Mouse (Mus musculus): ENCODE data around the gene Slc38a7. TPM values are rescaled to one million over a fixed set of nuclear protein-coding genes. Genes with fewer than 3 reads are reported as not detected.
"Not testable (repeated sequence)": the region's sequence is repeated elsewhere in the genome, so short reads cannot be mapped to it uniquely, and the experiment has no call there.

Slc38a7 gene
- total RNA-seq (2021), result 10 to 100 TPM; 24.4 to 28.7 TPM
- long read RNA-seq, experiment 1, transcript Slc38a7-204 (12 exons, 3,315 nt), result major isoform, 22 of 39 reads
- long read RNA-seq, experiment 1, partial matches to known transcripts, result 10 of 39 reads
- long read RNA-seq, experiment 1, other reads (novel, unspliced or antisense), result 6 of 39 reads
- long read RNA-seq, experiment 2, transcript Slc38a7-204 (12 exons, 3,315 nt), result major isoform, 20 of 35 reads
- long read RNA-seq, experiment 2, partial matches to known transcripts, result 9 of 35 reads
- long read RNA-seq, experiment 2, other reads (novel, unspliced or antisense), result 6 of 35 reads

DNA sequence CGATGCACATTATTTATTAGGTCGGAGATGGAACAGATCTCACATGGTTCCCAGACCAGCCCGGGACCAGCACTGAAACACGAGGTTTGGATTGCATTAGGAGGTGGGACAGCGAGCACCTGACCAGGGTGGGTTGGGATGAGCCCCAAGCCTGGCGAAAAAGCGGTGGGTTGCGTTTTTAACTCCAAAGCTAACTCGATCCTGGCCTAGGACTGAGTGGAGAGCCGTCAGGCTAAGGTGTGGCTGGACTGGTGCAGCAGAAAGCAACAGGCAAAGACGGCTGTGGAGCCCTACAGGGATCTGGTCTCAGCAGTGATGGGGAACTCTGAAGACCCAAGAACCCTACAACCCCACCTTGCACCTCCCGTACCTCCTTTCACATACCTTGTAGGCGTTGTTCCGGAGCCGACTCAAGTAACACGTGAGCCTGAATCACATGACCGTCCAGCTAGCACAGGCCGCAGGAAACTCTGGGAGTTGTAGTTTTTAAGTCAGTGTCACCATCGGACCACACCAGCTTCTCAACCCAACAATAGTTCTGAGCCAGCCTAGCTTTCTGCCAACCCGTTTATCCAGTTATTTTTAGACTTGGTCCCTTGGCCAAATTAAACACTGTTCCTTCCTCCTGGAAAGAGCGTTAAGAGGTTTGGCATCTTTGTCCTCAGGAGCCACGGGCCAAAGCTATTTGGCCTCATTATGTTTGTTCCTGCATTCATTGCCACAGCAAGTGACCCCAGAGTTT lies at the start of gene Slc38a7:
Slc38a7 (minus strand) TSS at position 438 of the 742 bp plus-strand sequence.
- peak; percentile 77 to 83 for DNase-seq (ENCODE audit: low spot score in 2 of 2)

- no peak for DNase-seq (ENCODE audit: low spot score in 2 of 2)
These were observed 48.5 kb upstream of the Slc38a7 start for GRCm38 (mm10) chr8:95901864-95902263.

- no peak for DNase-seq (ENCODE audit: low spot score in 2 of 2)
These were observed 40.4 kb upstream of the Slc38a7 start for GRCm38 (mm10) chr8:95893701-95894100.

- DNase-seq (ENCODE audit: low spot score in 2 of 2), result peak; percentile 90 to 92
These were observed 35.2 kb upstream of the Slc38a7 start, which contains the start of gene Got2 for GRCm38 (mm10) chr8:95888285-95889136. Got2 (minus strand) TSS chr8:95888547.

DNA sequence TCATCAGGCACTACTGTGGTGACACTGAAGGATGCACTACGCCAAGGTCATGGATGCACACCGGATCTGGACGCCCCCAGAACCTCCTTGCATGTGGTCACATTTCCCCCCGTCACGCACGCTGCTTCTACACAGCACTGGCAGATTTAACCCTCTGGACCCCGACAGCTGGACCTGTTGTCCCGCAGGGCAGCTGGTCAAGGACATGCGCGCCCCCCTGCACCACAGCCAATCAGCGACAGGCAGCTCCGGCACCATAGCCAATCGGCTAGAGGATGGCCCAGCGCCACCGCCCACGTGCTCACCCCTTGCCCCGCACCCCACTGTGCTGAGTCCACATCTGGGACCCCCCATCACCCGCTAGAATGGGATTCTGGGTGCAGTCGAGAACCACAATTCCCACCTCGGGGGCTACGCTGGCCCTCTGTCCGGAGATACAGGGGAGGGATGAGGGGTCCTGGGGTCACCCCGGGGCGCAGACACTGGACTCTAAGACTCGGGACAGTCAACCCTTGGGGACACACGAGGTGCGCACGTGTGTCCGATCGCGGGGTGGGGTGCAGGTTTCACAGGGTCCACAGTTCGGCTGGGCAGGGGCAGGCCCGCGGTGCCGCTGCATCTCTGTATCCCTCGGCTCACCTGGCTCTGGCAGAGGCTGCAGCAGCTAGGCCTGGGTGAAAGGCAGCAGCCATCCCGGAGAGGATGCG lies 34.4 kb upstream of the Slc38a7 start:
- peak; percentile 83 to 88 for DNase-seq (ENCODE audit: low spot score in 2 of 2)

- peak; percentile 29 to 48 for DNase-seq (ENCODE audit: low spot score in 2 of 2)
These were observed 33.6 kb upstream of the Slc38a7 start for GRCm38 (mm10) chr8:95886647-95887577.

GRCm38 (mm10) chr8:95885966-95886365 lies 32.6 kb upstream of the Slc38a7 start:
- DNase-seq (ENCODE audit: low spot score in 2 of 2), result no peak

GRCm38 (mm10) chr8:95885271-95885841 lies 32.0 kb upstream of the Slc38a7 start:
- DNase-seq (ENCODE audit: low spot score in 2 of 2), result no peak

DNA sequence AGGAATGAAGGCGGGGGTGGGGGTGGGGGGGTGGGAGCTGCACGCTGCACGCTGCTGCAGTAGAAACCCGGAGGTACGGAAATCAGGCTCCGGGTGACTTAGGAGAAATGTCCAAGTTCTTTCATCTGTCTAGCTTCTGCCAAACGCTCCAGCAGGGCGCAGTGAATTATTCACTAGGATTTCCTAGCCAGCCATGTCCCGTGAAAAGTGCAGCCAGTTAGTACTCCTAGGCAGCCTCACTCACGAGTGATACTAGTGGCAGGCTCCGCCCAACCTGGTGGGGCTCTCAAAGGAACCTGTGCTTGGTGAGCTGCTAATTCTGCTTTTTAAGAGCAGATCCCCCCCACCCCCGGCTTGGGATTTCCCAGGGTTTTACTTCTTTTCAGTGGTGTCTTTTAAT lies 31.2 kb upstream of the Slc38a7 start:
- DNase-seq (ENCODE audit: low spot score in 2 of 2), result no peak

DNA sequence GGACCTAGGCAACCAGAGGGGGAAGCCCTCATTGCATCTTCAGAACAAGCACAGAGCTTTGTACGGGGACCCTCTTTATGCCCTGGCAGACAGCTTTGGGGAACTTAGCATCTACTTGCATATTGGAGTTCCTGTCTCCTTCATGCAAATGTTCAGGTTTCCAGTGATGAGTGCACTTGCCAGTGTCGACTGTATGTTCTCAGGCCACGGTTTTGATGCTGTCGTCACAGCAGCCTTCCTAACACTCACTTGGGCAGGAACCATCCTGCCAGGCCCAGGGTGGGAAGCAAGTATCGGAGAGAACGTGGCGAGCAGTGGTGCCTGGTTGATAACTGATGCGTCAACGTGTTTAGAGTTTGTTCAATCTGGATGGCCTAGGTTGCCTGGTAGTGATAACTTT lies 28.9 kb upstream of the Slc38a7 start:
- no peak for DNase-seq (ENCODE audit: low spot score in 2 of 2)

DNA sequence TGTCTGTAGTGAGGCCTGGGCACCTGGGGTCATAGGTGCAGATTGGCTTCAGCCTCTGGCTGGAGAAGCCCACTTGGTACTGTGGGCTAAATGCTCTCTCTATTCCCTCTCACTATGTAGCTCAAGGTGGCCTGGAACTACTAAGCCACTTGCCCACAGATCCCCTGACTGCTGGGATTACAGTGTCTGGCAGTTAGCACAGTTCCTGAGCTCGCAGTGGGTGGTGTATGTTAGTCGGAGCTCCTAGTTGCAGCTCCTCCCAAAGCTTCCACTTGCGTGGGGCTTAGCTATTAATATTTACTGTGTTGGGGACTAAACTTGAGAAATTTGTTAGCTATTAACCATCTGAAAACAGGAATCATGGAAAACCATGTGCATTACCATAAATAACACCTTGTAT lies 28.2 kb upstream of the Slc38a7 start:
- peak in 1 of 2 experiments; percentile 16 for DNase-seq (ENCODE audit: low spot score in 2 of 2)

- DNase-seq (ENCODE audit: low spot score in 2 of 2), result no peak
These were observed 26.5 kb upstream of the Slc38a7 start for GRCm38 (mm10) chr8:95879823-95880222.

- peak; percentile 17 to 18 for DNase-seq (ENCODE audit: low spot score in 2 of 2)
These were observed 25.0 kb upstream of the Slc38a7 start for GRCm38 (mm10) chr8:95878176-95878962.

DNA sequence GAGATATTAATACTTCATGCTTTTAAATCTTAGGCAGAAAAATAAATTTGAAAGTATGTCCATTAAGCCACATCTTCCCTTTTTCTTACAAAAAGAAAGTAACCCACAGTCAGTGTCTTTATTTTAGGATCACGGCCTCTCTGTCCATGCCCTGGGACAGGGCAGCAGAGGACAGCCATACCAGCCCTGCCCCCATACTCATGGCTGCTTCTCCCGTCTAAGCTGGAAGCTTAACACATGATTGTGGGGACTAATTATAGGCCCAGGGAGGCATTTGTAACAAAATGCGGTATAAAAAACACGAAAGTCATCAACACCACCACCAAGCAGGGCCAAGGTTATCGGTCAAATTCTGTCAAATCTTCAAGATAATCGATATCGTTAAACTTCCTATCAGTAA lies 21.9 kb upstream of the Slc38a7 start:
- DNase-seq (ENCODE audit: low spot score in 2 of 2), result no peak

GRCm38 (mm10) chr8:95871690-95872089 lies 18.4 kb upstream of the Slc38a7 start:
- no peak for DNase-seq (ENCODE audit: low spot score in 2 of 2)

DNA sequence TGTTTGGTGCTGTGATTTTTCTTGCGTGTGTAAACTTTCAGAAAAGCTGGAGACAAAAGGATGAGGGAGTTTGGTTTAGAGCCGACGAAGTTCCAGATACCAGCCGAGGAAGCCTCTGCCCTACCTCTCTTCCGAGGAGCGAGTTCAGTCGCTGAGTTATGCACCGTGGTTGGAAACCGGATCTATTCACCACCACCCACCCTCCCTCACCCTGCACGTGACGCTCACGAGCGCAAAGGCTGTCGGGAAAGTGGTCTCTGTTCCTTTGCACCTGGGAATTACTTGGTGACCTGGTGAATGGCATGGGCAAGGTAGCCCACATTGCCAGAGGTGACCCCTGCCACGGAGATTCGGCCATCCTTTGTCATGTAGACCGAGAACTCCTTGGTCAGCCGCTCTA lies 11.5 kb upstream of the Slc38a7 start:
- DNase-seq (ENCODE audit: low spot score in 2 of 2), result not testable (repeated sequence)

DNA sequence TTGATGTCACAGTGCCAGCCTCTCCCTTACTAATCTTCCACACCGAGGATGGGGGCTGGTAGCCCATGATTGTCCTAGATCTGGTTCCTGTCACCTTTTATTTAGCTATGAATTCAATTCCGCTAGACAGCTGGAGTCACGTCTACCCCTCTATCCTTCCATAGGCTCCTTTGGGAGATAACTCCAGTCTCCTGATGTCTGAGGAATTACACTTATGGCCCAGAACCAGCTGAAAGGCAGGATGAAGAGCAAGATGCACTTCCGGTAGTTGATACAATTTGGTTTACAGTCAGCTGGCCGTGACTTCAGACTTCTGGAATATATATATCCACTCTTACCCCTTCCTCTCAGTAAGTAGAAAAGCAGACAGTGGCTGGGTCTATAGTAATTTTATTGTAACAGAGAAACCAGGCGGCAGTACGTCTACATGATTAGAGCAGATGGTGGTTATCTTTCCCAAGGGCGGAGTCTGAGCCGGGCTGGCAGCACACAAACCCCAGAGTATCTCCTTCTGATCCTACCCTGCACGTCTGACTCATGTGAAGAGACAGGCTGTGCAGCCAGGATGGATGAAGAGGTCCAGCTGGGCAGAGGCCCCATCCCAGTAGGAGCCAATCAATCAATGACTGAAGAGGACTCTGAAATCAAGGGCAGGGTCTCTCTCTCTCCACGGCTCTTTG lies 10.6 kb upstream of the Slc38a7 start:
- not testable (repeated sequence) for DNase-seq (ENCODE audit: low spot score in 2 of 2)

DNA sequence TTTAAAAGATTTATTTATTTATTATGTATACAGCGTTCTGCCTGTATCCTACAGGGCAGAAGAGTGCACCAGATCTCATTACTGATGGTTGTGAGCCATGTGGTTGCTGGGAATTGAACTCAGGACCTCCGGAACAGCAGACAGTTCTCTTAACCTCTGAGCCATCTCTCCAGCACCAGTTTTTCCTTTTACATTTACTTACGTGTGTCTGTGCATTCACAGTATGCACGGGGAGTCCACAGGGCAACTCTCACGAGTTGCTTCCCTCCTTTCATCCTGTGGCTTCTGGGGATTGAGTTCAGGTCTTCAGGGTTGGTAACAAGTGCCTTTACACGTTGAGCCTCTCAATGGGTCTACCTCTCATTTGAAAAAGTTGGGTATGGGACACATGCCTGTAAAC lies 835 bp upstream of the Slc38a7 start:
- DNase-seq (ENCODE audit: low spot score in 2 of 2), result no peak

Measured in left cerebral cortex, adult 18-20 months (tissue).